Mouse (Mus musculus): ENCODE measurements around the gene Olfr1024. TPM values are rescaled to one million over a fixed set of nuclear protein-coding genes. Genes with fewer than 3 reads are reported as not detected.

Gene Olfr1024
- not detected for total RNA-seq (2023)

DNA sequence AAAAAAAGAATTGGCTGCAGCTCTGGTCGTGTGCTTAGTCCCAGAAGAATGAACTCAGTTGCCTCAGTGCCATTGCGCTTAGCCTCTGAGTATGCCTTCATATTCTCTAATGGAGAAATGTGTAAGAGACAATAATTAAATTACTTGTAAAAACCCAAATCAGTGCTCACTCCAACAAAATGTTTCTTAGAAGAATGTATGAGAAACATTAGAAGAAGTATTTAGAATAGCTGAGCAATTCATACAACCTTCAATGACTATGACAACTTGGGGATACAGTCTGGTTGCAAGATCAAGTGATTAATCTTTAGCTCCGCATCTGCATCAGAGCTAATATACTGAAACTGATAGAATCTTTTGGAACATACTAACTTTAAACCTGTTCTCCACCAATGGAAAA lies at the start of gene Olfr1024:
Olfr1024 (minus strand) TSS at position 101 of the 400 bp plus-strand sequence.

DNA sequence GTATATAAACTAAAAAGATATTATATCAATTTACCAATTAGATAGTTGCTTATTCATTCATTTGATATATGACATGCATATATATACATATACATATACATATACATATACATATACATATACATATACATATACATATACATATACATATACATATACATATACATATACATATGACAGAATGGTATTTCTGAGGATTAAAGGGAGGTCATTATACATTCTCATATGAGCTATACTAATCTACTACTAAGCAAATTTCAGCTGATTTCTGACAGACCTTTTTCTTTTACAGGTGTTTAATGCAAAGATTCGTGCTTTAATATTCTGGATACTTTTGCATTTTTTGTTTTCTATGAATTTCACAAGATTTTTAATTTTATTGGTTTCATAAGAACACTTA lies 45.3 kb upstream of the Olfr1024 start, which contains the start of gene Olfr1028:
Olfr1028 (plus strand) TSS at position 301 of the 400 bp plus-strand sequence.

DNA sequence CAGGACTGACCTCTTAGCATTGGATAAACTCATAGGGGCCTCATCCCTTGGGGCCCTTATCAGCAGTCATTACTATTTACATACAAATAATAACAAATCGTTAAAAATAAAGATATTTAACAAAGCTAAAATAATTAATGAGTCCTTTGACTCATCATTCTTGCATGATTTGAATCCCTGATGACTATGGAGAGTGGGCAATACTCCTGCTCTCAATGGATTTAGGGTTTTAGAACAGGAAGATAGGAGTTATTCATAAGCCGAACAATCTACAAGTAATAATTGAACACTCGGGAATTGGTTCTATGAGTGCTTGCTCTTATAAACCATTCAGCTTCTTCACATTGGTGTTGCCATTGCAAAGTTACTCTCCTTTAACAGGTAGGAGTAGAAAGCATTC lies 16.4 kb upstream of the Olfr1024 start, which contains the start of gene Olfr1026:
Olfr1026 (plus strand) TSS at position 301 of the 400 bp plus-strand sequence.

DNA sequence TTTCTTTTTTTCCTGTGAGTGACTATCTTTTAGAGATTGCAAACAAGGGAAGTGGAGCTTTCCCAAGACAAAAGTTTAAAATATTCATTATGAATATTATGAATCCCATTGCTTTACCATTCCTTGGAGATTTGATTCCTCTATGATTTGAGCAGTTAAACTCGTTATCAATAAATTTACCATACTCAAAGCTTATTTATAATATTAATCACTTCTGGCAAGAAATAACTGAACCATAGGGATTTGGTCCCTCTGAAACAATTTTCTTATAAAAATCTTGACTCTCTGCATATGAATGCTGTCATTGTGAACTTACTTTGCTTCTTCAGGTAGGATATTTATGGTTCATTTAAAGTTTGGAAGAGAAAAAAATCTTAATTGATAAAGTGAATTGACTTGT lies 10.0 kb upstream of the Olfr1024 start, which contains the start of gene Olfr1025-ps1:
Olfr1025-ps1 (plus strand) TSS at position 301 of the 400 bp plus-strand sequence.

DNA sequence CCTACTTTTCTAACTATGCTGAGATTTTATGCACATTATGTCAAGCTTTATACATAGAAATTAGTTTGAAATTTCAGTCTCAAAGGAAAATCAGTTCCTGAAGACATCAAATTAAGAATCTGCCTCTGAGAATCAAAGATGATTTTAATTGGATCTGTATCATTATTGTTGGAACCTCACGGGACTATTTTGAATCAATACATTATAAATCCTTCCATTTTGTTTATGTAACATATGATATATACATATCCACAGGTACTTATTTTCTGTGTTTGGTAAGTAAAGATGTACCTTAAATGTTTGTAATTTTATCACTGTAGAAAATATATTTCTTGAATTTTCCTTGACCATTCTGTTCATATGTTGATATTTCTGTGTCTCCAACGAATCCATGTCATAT lies 19.5 kb downstream of the Olfr1024 start, which contains the start of gene Olfr1023:
Olfr1023 (plus strand) TSS at position 301 of the 400 bp plus-strand sequence.

DNA sequence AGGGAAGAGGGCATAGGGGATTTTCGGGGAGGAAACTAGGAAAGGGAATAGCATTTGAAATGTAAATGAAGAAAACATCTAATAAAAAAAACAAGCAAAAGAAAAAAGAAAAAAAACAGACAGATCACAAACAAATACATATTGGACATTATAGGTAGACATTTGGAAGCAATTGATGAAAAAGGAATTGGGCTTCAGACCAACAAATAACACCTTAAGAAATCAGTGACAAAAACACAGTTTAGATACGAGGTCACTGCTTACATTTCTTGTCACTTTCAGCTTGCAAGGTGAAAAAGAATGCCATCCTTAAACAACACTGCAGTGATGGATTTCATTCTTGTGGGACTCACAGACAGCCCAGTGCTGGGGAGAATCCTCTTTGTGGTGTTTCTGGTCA lies 36.6 kb downstream of the Olfr1024 start, which contains the start of gene Olfr1022:
Olfr1022 (plus strand) TSS at position 301 of the 400 bp plus-strand sequence.

Other genes starting within 250 kb of the Olfr1024 start
- not detected for gene Olfr154, start 240.6 kb downstream of the Olfr1024 start, total RNA-seq (2023)
- gene Olfr1006, start 226.3 kb downstream of the Olfr1024 start, total RNA-seq (2023) = not detected
- gene Olfr1008, start 215.6 kb downstream of the Olfr1024 start, total RNA-seq (2023) = not detected
- gene Olfr1009, start 189.6 kb downstream of the Olfr1024 start, total RNA-seq (2023) = not detected
- gene Olfr1012, start 142.3 kb downstream of the Olfr1024 start, total RNA-seq (2023) = not detected
- not detected for gene Olfr1013, start 138.0 kb downstream of the Olfr1024 start, total RNA-seq (2023)
- gene Olfr1014, start 132.3 kb downstream of the Olfr1024 start, total RNA-seq (2023) = not detected
- gene Olfr1015, start 123.0 kb downstream of the Olfr1024 start, total RNA-seq (2023) = not detected
- gene Olfr1016, start 102.5 kb downstream of the Olfr1024 start, total RNA-seq (2023) = not detected
- gene Olfr1018, start 86.6 kb downstream of the Olfr1024 start, total RNA-seq (2023) = not detected
- not detected for gene Olfr1019, start 59.6 kb downstream of the Olfr1024 start, total RNA-seq (2023)
- gene Olfr1020, start 58.0 kb downstream of the Olfr1024 start, total RNA-seq (2023) = not detected
- not detected for gene Olfr1022, start 36.5 kb downstream of the Olfr1024 start, total RNA-seq (2023)
- gene Olfr1023, start 19.4 kb downstream of the Olfr1024 start, total RNA-seq (2023) = not detected
- not detected for gene Olfr1025-ps1, start 10.1 kb upstream of the Olfr1024 start, total RNA-seq (2023)
- gene Olfr1026, start 16.5 kb upstream of the Olfr1024 start, total RNA-seq (2023) = not detected
- gene Olfr1028, start 45.4 kb upstream of the Olfr1024 start, total RNA-seq (2023) = not detected
- not detected for gene Olfr1029, start 68.8 kb upstream of the Olfr1024 start, total RNA-seq (2023)
- not detected for gene Olfr1030, start 74.2 kb upstream of the Olfr1024 start, total RNA-seq (2023)
- not detected for gene Olfr1031, start 85.3 kb upstream of the Olfr1024 start, total RNA-seq (2023)
- gene Olfr1032, start 100.5 kb upstream of the Olfr1024 start, total RNA-seq (2023) = not detected
- gene Olfr1033, start 115.6 kb upstream of the Olfr1024 start, total RNA-seq (2023) = not detected
- gene Olfr1034, start 140.8 kb upstream of the Olfr1024 start, total RNA-seq (2023) = not detected
- gene Olfr1036, start 168.9 kb upstream of the Olfr1024 start, total RNA-seq (2023) = not detected
- gene Olfr1037, start 182.3 kb upstream of the Olfr1024 start, total RNA-seq (2023) = not detected
- not detected for gene Olfr1039, start 230.9 kb upstream of the Olfr1024 start, total RNA-seq (2023)
- not detected for gene Olfr1040, start 241.7 kb upstream of the Olfr1024 start, total RNA-seq (2023)

All from neutrophil, adult 83 days (primary cell).